Mouse (Mus musculus): Measurements from ENCODE around the gene Pold4.

- TF ChIP-seq CTCF (IDR thresholded peaks at IDR 0.05; ENCODE audit: control insufficient read depth, insufficient read depth, insufficient read length) (no peak), USF1 (IDR thresholded peaks at IDR 0.05; ENCODE audit: low read depth) (no peak), MYOD1 (IDR thresholded peaks at IDR 0.05; ENCODE audit: control insufficient read depth, insufficient read length, low read depth) (no peak), MAX (IDR thresholded peaks at IDR 0.05) (no peak), CEBPB (IDR thresholded peaks at IDR 0.05; ENCODE audit: low read depth) (no peak), FOSL1 (IDR thresholded peaks at IDR 0.05; ENCODE audit: insufficient read depth, low read length, poor library complexity, severe bottlenecking) (no peak)
These were observed 27.9 kb upstream of the Pold4 start for GRCm38 (mm10) chr19:4203604-4204326.
